In the genomic region with DNA sequence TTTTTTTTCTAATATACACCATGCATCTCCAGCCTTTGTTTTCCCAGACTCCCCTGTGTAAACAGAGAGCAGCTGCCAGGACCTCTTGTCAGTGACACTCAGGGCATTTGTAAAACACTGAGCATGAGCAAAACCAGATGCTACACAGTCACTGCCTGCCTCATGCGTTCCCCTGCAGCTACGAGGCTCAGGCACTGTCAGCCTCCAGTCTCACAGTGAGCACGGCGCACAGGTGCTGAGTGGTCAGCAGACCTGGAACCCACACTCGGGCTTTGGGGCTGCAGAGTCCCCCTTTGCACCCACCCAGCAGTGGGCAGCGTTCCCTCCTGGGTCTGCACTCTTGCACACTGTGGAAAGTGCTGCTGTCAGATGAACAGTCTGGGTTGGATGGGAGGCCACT, we compare ENCODE assay signal across 8 mouse cellular contexts. TPM values are rescaled to one million over a fixed set of nuclear protein-coding genes. Genes with fewer than 3 reads are reported as not detected.
DNase-seq lines count a peak whose midpoint lies in the region; ATAC-seq and TF ChIP-seq lines count a peak whose summit lies in the region.

No protein-coding gene starts in this region.

- H3K27me3 ChIP-seq in forebrain, embryonic 14.5 days (replicated peaks; ENCODE audit: control insufficient read depth, insufficient read depth, low read length): no peaks in the 10 kb centered on the region
- H3K27me3 ChIP-seq in forebrain, embryonic 15.5 days: no peaks in the 10 kb centered on the region
- H3K27me3 ChIP-seq in kidney, embryonic 15.5 days: no peaks in the 10 kb centered on the region
- no peaks in the 10 kb centered on the region for H3K27me3 ChIP-seq in lung, postnatal 0 days (replicated peaks; ENCODE audit: insufficient read depth, low read length)

- H3K4me3 ChIP-seq in forebrain, embryonic 14.5 days (ENCODE audit: low read depth, low read length): no peak overlapping the region
- H3K4me3 ChIP-seq in forebrain, embryonic 15.5 days: no peak overlapping the region
- no peak overlapping the region for H3K4me3 ChIP-seq in kidney, embryonic 15.5 days (replicated peaks)
- H3K4me3 ChIP-seq in lung, postnatal 0 days (ENCODE audit: low read depth, low read length): no peak overlapping the region

- TF ChIP-seq EP300 in lung, postnatal 0 days (IDR thresholded peaks at IDR 0.05): peak; percentile 76

- WGBS in forebrain, embryonic 14.5 days: 88% methylated on average over 6 of the region's 6 CpGs
- WGBS in forebrain, embryonic 15.5 days: 81% methylated on average over 6 of the region's 6 CpGs
- WGBS in kidney, embryonic 15.5 days: 45% methylated on average over 6 of the region's 6 CpGs
- WGBS in lung, postnatal 0 days: 40% methylated on average over 6 of the region's 6 CpGs

- no peak overlapping the region for H3K4me2 ChIP-seq in forebrain, embryonic 14.5 days (ENCODE audit: low read length)
- no peak overlapping the region for H3K4me2 ChIP-seq in forebrain, embryonic 15.5 days (replicated peaks)
- H3K4me2 ChIP-seq in kidney, embryonic 15.5 days: no peak overlapping the region
- H3K4me2 ChIP-seq in lung, postnatal 0 days (replicated peaks; ENCODE audit: low read depth, low read length): no peak overlapping the region

- H3K9ac ChIP-seq in forebrain, embryonic 14.5 days (ENCODE audit: low read length): no peak overlapping the region
- H3K9ac ChIP-seq in forebrain, embryonic 15.5 days (replicated peaks): no peak overlapping the region
- no peak overlapping the region for H3K9ac ChIP-seq in kidney, embryonic 15.5 days
- H3K9ac ChIP-seq in lung, postnatal 0 days (replicated peaks; ENCODE audit: low read depth): no peak overlapping the region

- no peaks in the 10 kb centered on the region for H3K4me1 ChIP-seq in forebrain, embryonic 14.5 days (ENCODE audit: control insufficient read depth, insufficient read depth, low read length)
- no peaks in the 10 kb centered on the region for H3K4me1 ChIP-seq in forebrain, embryonic 15.5 days
- H3K4me1 ChIP-seq in kidney, embryonic 15.5 days: peaks cover 42% of the 10 kb centered on the region
- H3K4me1 ChIP-seq in lung, postnatal 0 days (ENCODE audit: insufficient read depth, low read depth, low read length): peaks cover 20% of the 10 kb centered on the region; the same call in 1 of the 2 replicates

- peaks cover 45% of the 10 kb centered on the region for H3K36me3 ChIP-seq in forebrain, embryonic 14.5 days (ENCODE audit: control insufficient read depth, insufficient read depth, low read length)
- peaks cover 31% of the 10 kb centered on the region for H3K36me3 ChIP-seq in forebrain, embryonic 15.5 days
- H3K36me3 ChIP-seq in kidney, embryonic 15.5 days: peaks cover 42% of the 10 kb centered on the region
- peaks cover 18% of the 10 kb centered on the region; the same call in 1 of the 2 replicates for H3K36me3 ChIP-seq in lung, postnatal 0 days (ENCODE audit: insufficient read depth, low read length)

- H3K9me3 ChIP-seq in forebrain, embryonic 14.5 days (replicated peaks; ENCODE audit: control insufficient read depth, low read length): no peaks in the 10 kb centered on the region
- H3K9me3 ChIP-seq in forebrain, embryonic 15.5 days: no peaks in the 10 kb centered on the region
- H3K9me3 ChIP-seq in kidney, embryonic 15.5 days (replicated peaks): no peaks in the 10 kb centered on the region
- H3K9me3 ChIP-seq in lung, postnatal 0 days (ENCODE audit: low read length): no peaks in the 10 kb centered on the region

- TF ChIP-seq CTCF in lung, postnatal 0 days (IDR thresholded peaks at IDR 0.05): peak; percentile 28; the same call in 1 of the 2 replicates

- H3K27ac ChIP-seq in forebrain, embryonic 14.5 days (ENCODE audit: low read depth, low read length): 0 out of 2 replicates have a peak overlapping the region, but pooled peaks have one; percentile 30
- H3K27ac ChIP-seq in forebrain, embryonic 15.5 days (replicated peaks): no peak overlapping the region
- peak overlapping the region; percentile 92 for H3K27ac ChIP-seq in kidney, embryonic 15.5 days
- H3K27ac ChIP-seq in lung, postnatal 0 days (ENCODE audit: low read length): no peak overlapping the region

- DNase-seq in forebrain, embryonic 14.5 days (ENCODE audit: low spot score): no peak
- DNase-seq in forelimb bud, embryonic 11.5 days (ENCODE audit: low read depth, low spot score): peak; percentile 56
- DNase-seq in lung, postnatal 0 days (ENCODE audit: low spot score): peak; percentile 88
- DNase-seq in ovary, postnatal 10 days (ENCODE audit: low spot score): no peak
- DNase-seq in left cerebral cortex, adult 9 months (ENCODE audit: low spot score in 2 of 2): no peak

- no peak for ATAC-seq in forebrain, embryonic 14.5 days
- ATAC-seq in forebrain, embryonic 15.5 days (replicated peaks): no peak
- no peak; the same call in 1 of the 2 replicates for ATAC-seq in kidney, embryonic 15.5 days (replicated peaks; ENCODE audit: low FRiP score)
- peak; percentile 51 for ATAC-seq in lung, postnatal 0 days
- no peak for ATAC-seq in CD4-positive, CD25-positive, alpha-beta regulatory T cell, adult 4 months

RNA-seq across cellular contexts. Expression of a gene that starts 41.7 kb away (rescaled TPM):
- 3.3 and 4.4 TPM in 2 replicates for polyA plus RNA-seq in forebrain, embryonic 14.5 days (2014; fragmentation: Nextera tagmentation; extraction: Ambion mirVana)
- 3.2 and 3.5 TPM in 2 replicates for polyA plus RNA-seq in forebrain, embryonic 15.5 days (2015; fragmentation: Nextera tagmentation; extraction: Ambion mirVana)
- 1.9 TPM in 2 replicates for polyA plus RNA-seq in kidney, embryonic 15.5 days (2015; fragmentation: Nextera tagmentation; extraction: Ambion mirVana)
- polyA plus RNA-seq in lung, postnatal 0 days (2015; fragmentation: Nextera tagmentation; extraction: Ambion mirVana): 3.3 and 4.2 TPM in 2 replicates
- 1 to 10 TPM; 2.0 to 2.1 TPM for polyA plus RNA-seq in CD4-positive, CD25-positive, alpha-beta regulatory T cell, adult 4 months (2017; shearing (Covaris generic))

RNA-seq across cellular contexts. Expression of a gene that starts 57.2 kb away (rescaled TPM):
- polyA plus RNA-seq in forebrain, embryonic 14.5 days (2014; fragmentation: Nextera tagmentation; extraction: Ambion mirVana): 57.4 and 69.6 TPM in 2 replicates
- 83.8 and 113 TPM in 2 replicates for polyA plus RNA-seq in forebrain, embryonic 15.5 days (2015; fragmentation: Nextera tagmentation; extraction: Ambion mirVana)
- 20.5 and 21.8 TPM in 2 replicates for polyA plus RNA-seq in kidney, embryonic 15.5 days (2015; fragmentation: Nextera tagmentation; extraction: Ambion mirVana)
- 27.6 and 29.6 TPM in 2 replicates for polyA plus RNA-seq in lung, postnatal 0 days (2015; fragmentation: Nextera tagmentation; extraction: Ambion mirVana)
- 10 to 100 TPM; 28.6 to 31.0 TPM for polyA plus RNA-seq in CD4-positive, CD25-positive, alpha-beta regulatory T cell, adult 4 months (2017; shearing (Covaris generic))

Comparison
In these comparisons a context has a peak if more than half of its experiments do, and no peak if none do; other contexts are left out.
1. H3K27ac ChIP-seq: peak in forebrain, embryonic 14.5 days (single experiment) and kidney, embryonic 15.5 days (single experiment); none in forebrain, embryonic 15.5 days (single experiment) and lung, postnatal 0 days (single experiment).
2. DNase-seq: peak in forelimb bud, embryonic 11.5 days (single experiment) and lung, postnatal 0 days (single experiment); none in forebrain, embryonic 14.5 days (single experiment), ovary, postnatal 10 days (single experiment) and left cerebral cortex, adult 9 months (0 of 2).